Mouse (Mus musculus) yolk sac, embryonic 10.5 days (tissue): Measurements from ENCODE around the gene Kctd15.
A peak's percentile ranks its signal among the peaks of the same experiment; 100 is the strongest.

ENCODE experiments used
- DNase-seq: peaks from one replicate; pipeline ENCODE4 v3.0.0-alpha.2; 2017; ENCODE audit warnings: low spot score

Gene Kctd15

GRCm38 (mm10) chr7:34656632-34657031 is at the start of gene Kctd15:
Kctd15 (minus strand) TSS chr7:34656732.
- no peak for DNase-seq

DNA sequence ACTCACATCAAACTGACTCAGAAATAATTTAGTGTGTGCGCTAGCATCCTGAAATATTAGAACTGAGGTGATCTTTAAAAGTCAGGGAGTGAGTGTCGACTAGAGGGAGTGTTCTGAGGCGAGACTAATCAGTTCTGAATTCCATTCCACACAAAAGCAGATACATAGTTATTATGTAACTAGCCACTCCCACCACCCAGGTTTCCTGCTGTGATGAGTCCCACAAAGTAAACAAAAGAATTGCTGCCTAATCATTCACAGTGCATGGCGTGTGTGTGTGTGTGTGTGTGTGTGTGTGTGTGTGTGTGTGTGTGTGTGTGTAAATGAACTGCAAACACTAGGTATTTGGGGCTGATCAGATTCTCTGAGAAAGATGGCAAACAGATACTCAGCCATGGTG is 47.9 kb upstream of the Kctd15 start:
- peak; percentile 33 for DNase-seq

- DNase-seq, result no peak
Measured at GRCm38 (mm10) chr7:34703437-34703836, 46.9 kb upstream of the Kctd15 start.

GRCm38 (mm10) chr7:34702718-34703351 is 46.3 kb upstream of the Kctd15 start:
- DNase-seq, result peak; percentile 58

DNA sequence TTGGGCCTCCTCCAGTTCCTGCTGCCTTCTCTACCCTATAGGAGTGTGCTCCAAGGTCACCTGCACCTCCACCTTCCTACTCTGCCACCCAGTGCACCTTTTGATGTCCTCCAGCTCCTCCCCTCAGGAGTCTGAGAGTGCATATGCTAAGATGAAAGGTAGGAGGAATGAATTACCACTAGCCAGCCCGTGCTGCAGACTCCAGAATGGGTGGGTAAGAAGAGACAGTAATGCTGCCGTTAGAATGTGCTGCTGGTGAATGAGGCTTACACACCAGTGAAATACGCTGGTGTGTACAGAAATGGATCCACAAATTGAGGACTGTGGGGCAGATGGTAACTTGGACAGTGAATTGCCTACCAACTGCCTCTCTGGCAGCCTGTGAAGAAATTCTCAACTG is 43.4 kb upstream of the Kctd15 start:
- DNase-seq, result no peak

- no peak for DNase-seq
Measured at GRCm38 (mm10) chr7:34698221-34698620, 41.7 kb upstream of the Kctd15 start.

- no peak for DNase-seq
Measured at GRCm38 (mm10) chr7:34696086-34696485, 39.6 kb upstream of the Kctd15 start.

DNA sequence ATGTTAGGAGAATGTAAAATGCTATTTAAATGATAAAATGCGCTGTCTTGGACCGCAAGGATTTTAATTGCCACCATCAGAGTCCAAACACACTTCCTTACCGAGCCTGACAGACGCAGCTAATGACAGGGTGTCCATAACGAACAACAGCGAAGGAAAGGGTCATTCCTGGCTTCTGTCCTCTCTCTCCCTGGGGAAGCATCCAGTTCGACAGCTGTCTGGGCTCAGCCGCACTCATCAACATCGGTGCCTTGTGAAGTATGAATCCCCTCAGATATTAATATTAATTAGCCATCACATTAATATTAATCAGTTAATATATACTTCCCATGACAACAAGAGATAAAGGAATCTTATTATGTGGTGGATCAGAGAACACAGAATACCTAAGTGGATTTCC is 38.4 kb upstream of the Kctd15 start:
- DNase-seq, result no peak

DNA sequence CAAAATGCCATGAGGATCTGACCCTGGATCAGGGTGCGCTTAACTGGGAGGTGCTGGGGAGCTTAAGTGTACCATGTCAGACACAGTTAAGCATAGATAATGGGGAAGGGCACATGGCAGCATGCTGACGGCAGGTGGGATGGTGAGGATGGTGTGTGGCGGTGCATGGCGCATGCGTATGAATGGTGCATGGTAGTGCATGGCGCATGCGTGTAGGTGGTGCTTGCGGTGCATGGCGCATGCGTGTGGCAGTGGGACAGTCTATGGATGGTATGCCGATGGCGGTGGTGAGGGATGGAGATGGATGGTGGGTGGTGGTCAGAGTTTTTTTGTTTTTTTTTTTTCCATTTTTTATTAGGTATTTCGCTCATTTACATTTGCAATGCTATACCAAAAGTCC is 37.4 kb upstream of the Kctd15 start:
- DNase-seq, result no peak

DNA sequence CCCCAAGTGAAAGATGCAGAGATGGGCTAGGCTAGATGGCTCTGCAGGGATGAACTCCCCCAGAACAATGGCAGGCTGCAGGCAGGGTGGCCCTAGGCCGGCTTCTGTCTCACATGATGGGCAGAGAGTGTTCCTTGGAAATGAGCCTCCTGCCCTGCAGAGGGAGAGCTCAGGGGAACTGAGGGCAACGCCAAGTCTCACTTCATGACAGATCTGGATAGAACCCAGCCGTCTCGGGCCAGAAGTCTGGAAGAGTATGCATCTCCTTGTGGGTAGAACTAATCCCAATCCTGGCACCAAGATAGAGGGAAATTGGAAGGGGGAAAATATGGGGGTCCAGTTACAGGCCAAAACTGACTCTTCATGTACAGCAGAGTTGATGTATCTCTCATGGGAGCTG is 36.5 kb upstream of the Kctd15 start:
- no peak for DNase-seq

DNA sequence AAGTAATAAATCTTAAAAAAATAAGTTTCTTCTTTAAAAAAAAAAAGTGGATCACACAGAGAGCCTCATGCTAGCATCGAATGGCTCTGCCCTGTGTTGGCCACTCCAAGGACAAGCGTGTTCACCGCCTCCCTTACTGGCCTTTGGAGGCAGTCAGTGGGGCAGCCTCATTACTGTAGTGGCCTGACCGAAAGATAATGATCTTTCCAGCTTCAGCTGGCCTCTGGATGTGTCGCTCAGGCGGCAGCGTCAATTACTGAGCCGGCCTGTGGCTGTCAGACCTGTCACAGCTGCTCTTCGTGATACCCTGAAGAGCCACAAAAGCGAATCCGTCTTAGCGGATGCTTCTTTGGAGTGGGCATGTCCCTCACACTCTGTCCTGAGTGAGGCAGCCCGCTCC is 33.6 kb upstream of the Kctd15 start:
- no peak for DNase-seq

DNA sequence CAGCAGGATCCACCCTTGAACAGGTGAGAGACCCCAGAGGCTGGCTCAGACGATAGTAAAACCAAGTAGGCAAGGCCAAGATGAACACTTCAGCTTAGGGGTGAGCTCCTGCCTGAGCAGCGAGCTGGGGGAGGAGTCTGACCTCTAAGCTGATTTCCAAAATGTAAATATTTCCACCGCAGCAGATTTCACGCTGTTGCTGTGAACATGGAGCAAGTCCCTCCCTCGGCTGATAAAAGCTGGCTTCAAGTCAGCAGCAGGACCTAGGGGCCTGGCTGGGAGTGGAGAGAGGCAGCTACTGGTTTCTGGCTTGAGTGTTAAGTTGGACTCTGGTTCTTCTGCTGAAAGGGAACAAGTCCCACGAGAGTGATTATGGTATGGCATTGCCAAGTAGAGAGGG is 32.5 kb upstream of the Kctd15 start:
- DNase-seq, result peak; percentile 32

- no peak for DNase-seq
Measured at GRCm38 (mm10) chr7:34685801-34686200, 29.3 kb upstream of the Kctd15 start.

DNA sequence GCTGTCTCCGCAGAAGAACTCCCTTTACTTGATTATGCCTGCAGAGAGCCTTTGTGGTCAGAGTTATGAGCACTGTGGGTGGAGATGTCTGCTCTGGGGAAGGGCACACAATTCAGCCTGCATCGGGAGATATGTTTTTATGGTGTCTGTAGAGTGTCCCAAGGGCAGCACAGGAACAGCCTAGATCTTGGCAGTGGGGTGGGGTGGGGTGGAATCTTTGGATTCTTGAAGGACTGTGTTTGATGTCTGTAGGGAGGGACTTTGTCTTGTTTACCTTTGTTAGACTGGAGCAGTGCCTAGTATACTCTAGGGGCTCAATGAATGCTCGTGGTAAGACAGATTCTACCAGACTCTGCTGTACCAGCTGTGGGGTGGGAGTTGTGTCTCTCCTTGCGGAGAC is 28.6 kb upstream of the Kctd15 start:
- no peak for DNase-seq

- no peak for DNase-seq
Measured at GRCm38 (mm10) chr7:34680771-34681421, 24.4 kb upstream of the Kctd15 start.

- DNase-seq, result no peak
Measured at GRCm38 (mm10) chr7:34679886-34680285, 23.4 kb upstream of the Kctd15 start.

DNA sequence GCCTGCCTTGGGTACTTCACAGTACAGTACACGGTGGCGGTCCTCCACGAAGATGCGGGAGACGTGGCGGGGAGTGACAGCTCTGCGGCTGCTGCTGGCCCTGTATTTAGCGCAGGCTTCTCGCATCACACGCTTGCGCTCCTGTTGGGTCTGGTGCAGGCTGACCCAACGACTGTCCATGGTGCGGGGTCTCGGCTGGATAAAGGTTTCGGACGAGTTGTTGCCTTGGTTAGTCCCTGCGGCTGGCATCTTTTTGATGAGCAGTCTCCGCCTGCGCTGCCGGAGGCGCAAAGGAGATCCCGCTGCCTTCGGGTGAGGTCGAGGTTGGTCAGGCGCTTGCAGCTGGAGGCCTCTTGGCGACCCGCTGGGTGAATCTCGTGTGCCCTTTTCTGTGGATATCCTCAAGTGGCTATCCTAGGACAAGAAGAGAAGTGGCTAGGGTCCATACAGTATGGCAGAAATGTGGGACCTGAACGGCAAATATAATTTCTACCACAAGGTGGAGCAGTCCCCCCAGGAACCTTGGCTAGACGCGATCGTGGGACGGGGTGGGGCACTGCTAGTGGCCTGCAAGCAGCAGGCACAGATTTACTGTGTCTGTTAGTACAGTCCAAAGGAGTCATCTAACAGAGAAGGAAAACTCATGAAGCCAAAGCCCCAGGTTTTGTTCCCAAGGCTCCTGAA is 19.4 kb upstream of the Kctd15 start:
- DNase-seq, result peak; percentile 36

- DNase-seq, result no peak
Measured at GRCm38 (mm10) chr7:34675120-34675790, 18.7 kb upstream of the Kctd15 start.

DNA sequence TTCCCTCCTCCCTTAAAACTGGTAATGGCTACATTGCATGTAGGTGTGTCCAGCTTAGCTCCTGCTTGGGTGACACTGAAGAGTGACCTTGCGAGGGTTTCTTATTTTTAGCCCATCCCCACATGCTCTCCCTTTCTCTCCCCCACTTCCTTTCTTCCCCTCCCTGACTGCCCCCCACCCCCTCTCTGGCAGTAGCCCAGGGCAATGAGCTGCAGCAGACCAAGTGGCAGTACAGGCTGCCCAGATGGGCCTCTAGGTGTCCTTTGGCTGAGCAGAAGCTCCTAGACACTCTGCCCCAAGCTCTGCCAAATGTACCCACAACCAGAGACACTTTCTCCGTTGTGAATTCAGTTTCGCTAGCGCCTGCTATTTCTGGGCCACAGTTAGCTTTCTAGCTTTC is 16.4 kb upstream of the Kctd15 start:
- no peak for DNase-seq

DNA sequence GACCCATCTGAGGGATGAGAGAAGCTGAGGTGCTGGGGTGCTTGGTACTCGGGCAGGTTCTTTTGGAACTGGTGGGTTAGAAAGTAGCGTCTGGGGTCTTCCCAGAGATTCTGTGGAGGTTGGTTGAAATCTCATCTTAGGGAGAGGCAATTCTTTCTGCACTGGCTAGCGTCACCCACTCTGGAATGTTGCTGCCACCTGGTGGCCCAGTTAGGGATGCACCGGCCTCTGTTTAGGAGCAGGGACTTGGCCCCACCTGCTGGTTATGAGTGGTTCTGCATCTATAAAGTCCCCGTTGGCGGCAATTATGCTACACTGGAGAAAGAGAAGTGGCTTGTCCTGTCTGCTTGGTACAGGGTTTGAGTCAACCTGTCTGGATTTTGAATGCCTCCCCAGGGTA is 15.4 kb upstream of the Kctd15 start:
- peak; percentile 68 for DNase-seq

DNA sequence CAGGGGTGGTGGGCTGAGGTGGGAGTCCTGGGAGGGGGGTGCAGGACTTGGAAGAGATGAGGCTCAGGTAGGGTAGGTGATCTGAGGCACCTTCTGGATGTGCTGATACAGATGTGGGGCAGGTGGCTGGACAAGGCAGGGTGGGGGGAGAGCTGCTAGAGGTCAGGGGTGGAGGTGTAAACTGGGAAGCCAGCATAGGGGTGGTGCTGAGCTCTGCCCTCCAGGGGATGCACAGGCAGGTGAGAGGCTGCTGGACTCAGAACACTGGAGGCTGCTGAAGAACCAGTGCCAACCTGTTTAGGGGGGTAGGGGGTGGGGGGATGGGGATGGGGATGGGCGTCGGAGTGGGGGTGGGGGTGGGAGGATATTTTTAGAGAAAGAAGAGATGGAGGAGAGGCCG is 14.2 kb upstream of the Kctd15 start:
- no peak for DNase-seq

- peak; percentile 28 for DNase-seq
Measured at GRCm38 (mm10) chr7:34669336-34669735, 12.8 kb upstream of the Kctd15 start.

- no peak for DNase-seq
Measured at GRCm38 (mm10) chr7:34667874-34668273, 11.3 kb upstream of the Kctd15 start.
